Mouse (Mus musculus) thymus, postnatal 10 days (tissue): Measurements from ENCODE around the gene Nt5e.
"Not testable (repeated sequence)": the region's sequence is repeated elsewhere in the genome, so short reads cannot be mapped to it uniquely, and the experiment has no call there.

Source experiments
- DNase-seq, 2 experiments: peaks; one replicate each; pipeline ENCODE4 v3.0.0; 2021; ENCODE audit warnings: low spot score in 2 of 2

Gene Nt5e

DNA sequence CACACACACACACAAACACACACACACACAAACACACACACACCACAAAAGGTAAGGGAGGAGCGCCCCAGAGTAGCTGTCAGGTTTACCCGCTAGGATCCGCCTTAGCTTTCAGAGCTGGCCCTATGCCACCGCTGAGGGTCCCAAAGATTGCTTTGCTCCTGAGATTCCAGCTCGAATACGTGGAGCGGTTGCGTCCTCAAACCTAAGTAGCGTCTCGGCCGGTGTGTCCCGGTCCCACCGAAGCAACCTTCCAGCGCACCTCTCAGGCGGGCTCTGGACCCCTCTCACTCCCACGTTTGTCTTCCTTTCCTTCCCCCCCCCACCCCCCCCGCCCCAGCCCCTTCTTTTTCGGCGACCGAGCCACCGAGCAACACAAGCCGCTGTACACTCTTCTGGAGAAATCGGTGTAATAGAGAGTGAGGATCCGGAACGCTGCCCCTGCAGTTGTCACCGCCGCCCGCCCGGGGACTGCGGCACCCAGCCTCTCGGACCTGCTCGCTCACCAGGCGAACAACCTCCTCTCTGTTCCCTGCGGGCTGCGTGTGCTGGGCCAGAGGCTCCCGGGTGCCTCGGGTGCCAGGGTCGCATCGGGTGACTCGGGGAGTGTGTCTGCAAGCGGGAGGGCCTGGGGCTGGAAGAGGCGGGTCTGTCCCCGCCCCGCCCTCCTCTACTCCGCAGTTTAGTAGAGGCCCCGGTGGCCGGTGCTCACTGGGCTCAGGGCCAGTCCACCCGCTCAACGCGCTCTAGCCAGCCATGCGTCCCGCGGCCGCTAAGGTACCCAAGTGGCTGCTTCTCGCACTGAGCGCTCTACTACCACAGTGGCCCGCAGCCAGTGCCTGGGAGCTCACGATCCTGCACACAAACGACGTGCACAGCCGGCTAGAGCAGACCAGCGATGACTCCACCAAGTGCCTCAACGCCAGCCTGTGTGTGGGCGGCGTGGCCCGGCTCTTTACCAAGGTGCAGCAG, at the start of gene Nt5e:
Gene Nt5e, plus strand, starts transcription at position 268 of the 972 bp plus-strand sequence.
- no peak for DNase-seq

DNA sequence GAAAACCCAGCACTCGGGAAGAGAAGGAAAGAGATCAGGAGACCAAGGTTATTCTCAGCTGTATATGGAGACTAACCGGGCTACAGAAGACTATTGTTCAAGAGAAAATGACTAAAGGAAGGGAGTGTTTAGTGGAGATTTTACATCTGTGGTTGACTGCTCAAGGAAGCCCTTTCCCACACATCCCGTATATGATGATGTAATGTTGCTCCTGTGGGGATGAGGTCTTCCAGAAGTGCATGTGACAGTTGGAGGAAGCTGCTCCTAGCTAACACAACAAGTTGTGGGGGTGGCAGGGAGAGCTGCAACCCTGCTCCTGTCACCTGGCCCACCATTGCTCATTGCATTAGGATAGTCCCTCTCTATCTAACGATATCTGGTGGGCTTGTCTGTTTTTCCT, 49.4 kb upstream of the Nt5e start:
- DNase-seq = no peak

DNA sequence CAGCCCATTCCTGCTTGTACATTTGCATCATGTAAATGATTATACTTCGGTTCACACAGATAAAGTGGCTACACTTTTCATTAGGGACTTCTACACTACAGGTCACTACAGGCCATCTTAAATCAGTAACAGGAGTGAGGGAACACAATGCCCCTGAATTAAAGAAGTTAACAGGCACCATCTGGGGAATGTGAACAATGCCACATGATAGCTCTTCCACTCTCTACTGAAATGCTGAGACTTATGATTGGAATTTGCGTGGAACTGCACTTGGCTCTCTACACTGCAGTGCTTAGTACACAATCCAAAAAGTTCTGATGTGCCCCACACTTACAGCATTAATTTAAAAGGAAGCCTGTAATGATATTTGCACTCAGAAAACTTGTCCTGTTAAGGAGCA, 47.3 kb upstream of the Nt5e start:
- DNase-seq = no peak

DNA sequence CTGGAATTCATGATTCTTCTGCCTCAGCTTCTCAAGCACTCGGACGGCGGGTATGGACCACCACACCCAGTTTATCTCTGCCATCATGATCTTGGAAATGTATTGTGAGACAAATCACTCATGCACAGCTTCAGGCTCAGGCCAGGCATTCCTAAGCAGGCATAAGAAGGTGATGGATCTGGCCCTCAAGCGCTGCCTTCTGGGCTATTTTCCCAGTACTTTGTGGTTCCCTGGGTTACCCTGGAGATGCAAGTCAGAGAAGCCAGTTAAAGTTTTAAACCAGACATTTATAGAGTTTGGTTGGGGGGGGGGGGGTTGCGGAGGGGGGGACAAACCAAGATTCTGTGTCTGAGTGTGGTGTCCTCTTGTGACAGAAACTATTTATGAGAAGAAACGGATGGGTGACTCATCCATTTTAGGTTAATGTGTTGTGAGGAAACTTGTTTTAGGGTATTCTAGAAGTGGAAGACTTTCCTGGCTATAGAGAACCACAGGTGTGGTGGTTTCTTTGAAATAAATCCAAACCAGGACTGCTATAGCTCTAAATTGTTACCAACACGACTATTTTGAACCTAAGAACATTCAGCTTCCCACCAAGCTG, 37.3 kb upstream of the Nt5e start:
- DNase-seq = no peak

DNA sequence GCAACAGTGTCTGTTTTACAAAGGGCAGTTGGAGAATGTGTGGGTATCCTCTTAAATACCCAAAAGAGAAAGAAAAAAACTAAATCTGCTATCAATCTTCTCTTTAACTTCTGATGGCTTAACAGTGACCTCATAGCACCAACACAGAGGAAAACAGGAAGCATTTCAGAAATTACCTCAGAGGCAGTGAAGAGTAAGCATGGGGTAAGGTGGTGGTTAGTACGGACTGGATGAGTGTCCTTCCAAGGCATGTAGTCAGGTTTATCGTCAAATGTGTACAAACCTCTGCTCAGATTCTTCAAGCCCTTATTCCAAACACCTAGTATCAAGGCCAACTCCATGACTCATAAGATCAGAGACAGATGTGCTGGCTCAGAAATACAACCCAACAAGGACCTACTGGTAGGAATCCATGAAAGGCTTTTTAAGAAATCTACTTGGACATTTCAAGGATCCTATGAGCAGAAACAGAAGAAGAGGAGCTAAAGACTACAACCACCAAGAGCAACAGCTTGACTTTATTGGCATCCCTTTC, 34.1 kb upstream of the Nt5e start:
- DNase-seq = no peak

DNA sequence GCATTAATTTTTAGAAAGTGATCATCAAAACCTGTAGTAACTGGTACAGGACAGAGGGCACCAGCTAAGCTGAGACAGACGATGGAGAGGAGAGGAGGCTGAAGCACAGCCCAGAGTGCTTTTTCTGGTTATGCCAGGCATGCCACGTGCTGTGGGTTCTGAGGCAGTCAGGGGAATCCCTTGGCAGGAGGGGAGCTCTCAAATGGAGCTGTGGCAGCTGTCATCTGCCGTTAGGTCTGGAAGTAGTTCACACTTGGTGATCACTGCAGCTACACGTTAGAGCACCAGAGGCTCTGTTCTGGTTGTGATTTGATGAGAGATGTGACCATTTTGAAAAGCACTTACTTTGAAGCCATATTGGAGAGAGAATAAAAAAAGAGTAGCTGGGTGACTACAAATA, 31.2 kb upstream of the Nt5e start:
- no peak for DNase-seq

DNA sequence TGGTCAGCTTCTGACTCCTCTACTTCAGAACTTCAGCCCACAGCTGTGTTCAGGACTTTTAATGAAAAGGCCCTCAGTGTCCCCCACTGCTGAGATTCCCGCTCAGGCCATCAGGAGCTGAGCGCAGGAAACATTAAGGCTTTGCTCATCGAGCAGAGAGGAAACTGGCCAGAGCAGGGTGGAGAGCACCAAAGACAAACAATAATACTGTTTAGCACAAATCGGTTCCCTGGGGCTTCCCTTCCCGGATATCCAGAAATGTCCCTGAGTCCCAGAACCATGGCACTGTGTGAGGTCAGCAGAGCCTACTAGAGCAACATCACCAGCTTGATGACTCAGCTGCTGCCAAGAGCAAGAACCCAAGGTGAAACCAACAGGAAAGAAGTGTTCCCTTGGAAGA, 30.7 kb upstream of the Nt5e start:
- no peak for DNase-seq

DNA sequence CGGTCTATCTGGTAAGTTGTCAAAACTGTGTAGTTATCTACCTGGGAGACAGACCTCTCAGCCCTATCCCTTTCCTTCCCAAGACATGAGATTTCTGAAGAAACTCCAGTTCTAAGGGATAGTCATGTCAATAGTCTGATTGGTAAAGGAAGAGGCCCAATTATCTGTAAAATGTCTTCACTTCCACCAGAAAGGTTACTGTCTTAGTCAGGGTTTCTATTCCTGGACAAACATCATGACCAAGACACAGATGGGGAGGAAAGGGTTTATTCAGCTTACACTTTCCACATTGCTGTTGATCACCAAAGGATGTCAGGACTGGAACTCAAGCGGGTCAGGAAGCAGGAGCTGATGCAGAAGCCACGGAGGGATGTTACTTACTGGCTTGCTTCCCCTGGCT, 29.8 kb upstream of the Nt5e start:
- DNase-seq = not testable (repeated sequence)

DNA sequence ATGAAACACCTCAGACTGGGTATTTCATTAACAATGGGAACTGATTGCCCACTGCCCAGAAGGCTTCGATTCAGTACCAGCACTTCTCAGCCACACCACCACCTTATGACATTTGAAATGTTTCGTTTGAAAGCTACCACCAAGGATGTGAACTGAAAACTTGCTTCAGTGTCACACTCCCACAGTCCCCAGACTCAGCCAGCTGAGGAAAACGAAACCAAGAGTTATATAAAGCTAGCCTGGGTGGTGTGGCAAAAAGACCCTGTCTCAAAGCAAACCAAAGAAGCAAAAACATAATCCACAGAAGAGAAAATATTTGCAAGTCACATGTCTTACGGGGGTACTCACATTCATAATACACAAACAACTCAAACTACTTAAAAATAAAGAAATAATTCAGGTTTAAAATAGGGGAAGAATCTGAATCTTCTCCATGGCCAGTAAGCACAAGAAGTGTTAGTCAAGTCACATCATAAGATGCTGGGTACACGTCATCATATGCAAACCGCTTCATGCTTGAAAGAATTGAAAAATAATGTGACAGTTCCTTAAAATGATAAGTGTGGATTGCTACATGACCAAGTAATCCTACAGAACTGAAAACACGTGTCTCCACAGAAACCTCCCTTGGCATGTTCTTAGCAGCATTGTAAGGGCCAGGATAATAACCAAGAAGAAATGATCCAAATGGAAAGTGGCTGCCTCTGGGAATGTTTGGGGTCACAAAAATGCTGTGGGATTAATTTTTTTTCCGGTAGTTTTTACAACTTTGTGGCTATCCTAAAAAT, 28.9 kb upstream of the Nt5e start:
- DNase-seq = no peak

DNA sequence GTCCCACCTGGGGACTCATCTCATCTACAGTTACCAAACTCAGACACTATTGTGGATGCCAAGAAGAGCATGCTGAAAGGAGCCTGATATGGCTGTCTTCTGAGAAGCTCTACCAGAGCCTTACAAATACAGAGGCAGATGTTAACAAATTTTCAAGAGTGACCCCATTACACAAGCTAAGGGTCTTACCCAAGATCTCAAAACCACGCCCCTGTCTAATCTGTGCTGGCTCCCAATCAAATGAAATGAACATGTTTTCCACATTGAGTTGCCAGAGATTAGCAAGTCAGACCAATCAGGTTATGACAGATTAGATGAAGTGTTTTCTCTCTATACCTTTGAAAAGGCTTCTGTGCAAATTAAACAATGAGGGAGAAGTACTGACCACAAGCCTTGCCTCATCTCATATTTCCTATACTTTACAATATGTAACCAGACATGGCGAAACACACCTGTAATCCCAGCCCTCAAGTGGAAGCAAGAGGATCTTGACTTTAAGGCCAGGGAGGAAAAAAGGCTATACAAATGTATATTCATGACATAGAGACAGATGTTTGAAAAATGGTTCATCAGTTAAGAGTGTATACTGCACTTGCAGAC, 19.9 kb upstream of the Nt5e start:
- no peak for DNase-seq

DNA sequence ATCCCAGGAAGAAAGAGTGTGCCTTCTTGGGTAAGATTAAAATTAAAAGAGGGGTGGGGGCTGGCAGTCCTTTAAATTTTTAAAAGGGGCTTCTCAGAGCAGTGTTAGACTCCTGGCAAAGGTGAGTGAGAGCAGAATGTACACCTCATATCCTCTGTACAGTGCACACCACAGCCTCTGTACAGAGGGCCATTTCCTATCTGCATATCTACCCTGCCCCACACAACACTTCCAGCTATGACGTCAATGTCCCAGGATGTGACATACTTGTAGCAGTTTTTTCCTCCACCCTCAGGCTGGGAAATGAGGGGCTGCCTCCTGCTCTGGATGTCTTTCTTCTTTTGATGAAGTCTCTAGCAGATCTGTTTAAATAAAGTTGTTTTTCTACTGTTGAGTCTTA, 17.9 kb upstream of the Nt5e start:
- no peak for DNase-seq

DNA sequence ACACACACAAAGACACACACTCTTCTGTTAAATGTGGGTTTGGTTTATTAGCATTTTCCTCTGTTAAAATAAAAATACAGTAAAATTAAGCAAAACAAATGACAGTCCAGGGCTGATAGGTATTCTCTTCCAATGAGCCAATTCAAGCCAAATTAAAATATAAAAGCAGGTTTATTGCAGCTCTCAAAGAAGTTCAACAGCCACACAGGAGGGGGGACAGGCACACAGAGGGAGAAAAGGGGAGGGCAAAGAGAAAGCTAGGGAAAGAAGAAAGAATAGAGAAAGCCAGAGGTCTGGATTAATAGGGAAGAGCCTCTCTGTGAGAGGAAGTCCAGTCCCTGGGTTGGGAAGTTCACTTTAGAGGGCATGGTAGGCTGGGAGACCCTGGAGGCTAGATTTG, 7.8 kb upstream of the Nt5e start:
- DNase-seq = no peak

DNA sequence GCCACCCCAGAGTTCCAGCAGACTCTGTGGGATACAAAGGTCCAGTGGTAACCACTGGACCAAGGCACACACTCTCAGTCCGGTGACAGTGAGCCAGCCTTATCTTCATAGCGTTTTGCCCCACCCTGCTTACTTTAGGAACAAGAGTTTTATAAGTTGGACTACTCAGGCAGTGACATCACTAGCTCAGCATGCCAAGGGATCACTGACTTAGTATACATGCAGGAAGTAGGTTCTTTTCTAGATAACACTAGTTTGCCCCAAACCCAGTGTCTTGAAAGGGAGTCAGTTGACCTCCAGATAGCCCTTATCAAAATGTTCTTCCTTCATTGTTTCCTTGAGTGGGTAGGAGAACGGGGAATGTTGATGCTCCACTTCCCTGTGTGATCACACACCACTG, 2.4 kb upstream of the Nt5e start:
- DNase-seq = no peak

DNA sequence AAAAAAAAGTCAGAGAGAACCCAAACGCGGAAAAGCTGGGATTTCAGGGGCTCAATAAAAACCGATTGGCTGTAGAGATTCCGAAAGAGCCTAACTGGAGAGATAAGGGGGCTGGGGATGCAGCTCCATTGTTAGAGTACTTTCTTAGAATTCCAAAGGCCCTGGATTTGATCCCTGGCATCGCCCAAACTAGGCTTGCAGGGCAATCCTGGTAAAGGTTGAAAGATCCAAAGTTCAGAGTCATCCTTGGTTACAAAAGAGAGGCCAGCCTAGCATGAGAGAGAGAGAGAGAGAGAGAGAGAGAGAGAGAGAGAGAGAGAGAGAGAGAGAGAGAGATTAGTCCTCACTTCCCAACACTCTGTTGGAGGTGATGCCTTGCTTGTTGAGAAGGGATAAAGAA, 1.7 kb downstream of the Nt5e start:
- DNase-seq = no peak

DNA sequence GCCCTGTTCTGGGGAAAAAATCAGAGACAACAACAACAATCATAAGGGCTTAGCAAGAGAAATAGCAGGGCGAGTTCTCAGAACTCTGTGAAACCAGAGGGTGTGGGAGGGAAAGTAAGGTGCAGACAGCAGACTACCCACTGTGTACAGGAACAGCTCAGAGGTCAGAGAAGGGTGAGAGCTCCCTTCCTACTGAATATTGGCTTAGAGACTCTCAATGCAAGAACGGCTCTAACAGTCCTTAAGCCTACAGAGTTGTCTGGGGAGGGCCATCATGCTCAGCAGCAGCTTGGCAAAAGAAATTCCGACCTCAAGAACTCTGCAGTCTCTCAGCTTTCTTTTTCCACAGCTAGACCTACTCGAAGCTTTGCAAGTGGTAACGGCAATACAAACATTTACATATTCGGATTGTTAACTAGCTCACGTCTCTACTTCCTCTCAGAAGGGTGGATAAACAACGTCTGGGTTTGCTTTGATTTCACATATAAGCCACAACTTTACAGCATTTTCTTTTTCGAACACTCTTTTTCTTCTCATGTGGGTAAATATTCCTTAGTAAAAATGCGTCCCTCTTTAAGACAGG, 2.3 kb downstream of the Nt5e start:
- no peak for DNase-seq

DNA sequence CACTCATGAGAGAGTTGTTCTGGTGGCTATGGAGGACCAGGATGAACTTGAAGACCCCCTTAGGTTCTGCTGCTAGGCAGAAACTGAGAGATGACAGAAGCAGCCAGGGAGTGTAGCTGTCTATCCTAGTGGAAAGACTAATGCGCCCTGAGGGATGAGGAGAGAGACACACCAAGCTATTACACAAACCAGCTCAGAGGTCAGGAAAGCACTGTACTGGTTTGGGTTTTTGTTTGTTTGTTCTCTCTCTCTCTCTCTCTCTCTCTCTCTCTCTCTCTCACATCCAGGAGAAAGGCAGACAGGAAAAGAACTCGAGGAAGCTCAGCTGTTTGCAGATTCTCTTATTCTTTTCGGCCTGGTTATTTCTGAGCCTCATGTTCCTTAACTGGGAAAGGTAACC, 3.3 kb downstream of the Nt5e start:
- no peak for DNase-seq

DNA sequence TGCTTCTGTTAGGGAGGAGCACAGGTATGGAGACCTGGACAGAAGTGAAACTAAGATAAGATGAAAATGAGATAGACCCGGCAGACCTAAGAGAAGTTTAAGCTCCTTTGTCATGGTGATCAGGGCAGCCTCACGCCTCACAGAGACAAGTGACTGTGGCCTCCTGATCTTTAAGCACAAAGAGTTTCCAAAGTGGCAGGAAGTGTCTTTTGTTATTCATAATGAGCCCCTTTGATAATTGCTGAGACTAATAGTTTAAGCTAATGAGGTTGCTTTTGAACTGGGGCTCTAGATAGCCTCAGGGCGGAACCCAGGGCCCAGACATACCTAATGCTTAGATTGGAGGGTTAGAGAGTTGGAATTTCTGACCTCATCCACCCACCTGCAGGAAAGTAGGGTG, 5.5 kb downstream of the Nt5e start:
- DNase-seq = no peak

DNA sequence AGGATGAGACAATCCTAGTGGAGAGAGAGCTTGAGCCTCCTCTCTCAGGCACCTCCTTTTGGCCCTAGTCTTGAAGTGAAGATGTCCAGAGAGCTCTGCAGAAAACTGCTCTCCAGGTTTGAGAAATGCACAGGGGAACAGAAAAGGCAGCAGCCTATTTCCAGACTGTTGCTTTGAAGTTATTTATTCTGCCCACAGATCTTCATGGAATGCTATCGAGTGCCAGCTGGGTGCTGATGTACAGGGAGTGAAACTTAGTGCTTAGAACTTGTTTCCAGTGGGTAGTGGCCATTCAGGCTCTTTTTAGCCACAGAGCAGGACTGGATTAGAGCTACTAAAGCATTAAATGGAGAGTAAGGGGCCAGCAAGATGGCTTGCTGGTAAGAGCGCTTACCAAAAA, 8.8 kb downstream of the Nt5e start:
- DNase-seq = no peak

DNA sequence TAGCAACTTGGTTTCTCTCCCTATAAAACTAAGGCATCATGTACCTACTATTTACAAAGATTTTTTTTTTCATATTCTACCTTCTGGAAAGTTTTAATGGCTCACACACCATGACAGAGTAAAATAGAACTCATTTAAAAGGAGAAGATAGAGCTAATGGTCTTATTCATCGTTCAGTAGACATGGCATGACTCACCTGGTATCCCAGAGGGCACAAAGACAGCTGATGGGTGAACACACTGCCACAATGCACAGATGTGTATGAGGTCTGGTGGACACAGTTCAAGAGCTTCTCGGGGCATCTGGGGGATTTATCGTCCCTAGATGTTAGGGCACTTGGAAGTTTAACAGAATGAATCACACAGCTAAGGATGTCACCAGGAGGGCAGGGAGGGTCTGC, 13.8 kb downstream of the Nt5e start:
- no peak for DNase-seq

DNA sequence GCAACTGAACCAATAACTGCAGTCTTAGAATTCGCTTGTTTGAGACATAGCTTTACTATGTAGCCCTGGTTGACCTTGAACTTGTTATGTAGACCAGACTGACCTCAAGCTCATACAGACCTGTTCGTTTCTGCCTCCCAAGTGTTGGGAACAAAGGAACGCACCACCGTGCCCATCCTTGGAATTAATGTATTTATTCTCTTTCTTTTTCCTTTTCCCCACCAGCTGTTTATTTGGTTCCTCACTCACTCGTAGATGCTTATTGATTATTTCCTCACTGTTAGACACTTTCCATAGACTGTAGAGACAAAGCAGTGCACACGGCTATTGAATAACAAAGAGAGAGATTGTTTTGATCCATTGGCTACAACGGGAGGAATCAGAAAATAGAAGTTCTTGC, 15.2 kb downstream of the Nt5e start:
- no peak for DNase-seq

DNA sequence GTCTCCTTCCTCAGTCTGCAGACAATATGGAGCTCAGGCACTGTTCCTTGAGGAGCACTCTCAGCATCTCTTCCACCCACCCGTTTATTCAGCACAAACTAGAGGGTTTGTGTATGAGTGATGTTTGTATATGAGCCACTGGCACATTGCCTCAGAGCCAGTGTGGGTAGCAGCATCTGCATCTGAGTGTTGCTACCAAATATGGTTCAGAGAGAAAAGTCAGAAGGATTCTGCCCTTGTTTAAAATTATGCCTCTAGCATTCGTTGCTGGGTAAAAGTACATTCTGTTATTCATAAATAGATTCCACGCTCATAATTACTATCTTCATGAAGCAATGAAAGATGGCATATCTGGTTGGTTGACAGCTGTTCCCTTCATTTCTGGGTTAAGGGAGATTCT, 15.7 kb downstream of the Nt5e start:
- no peak for DNase-seq

DNA sequence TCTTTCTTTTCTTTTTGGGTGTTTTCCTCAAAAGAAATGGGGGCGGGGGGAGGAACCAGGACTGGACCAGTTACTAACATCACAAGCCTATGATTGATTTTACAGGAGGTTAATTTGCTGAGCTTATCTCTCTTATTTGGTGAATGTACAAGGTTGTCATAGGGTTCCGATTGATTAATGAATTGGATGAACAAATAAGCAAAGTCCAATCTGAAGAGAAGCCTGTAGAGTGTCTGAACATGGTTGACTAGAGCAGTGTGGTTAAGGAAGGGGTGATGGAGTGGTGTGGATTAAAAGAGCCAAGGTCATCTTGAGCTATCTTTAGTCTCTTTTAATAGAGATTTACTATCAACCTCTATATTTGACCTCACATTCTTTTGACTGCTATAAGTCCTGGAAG, 17.4 kb downstream of the Nt5e start:
- no peak for DNase-seq
